Mouse (Mus musculus): ENCODE measurements around the gene Med4.

Med4 gene

GRCm38 (mm10) chr14:73509765-73510423, at the start of gene Med4:
TSS of gene Med4 (plus strand) at chr14:73510025.
- peak; percentile 83 for DNase-seq (ENCODE audit: low read depth, low spot score)

GRCm38 (mm10) chr14:73460514-73461134, 49.2 kb upstream of the Med4 start:
- DNase-seq (ENCODE audit: low read depth, low spot score) = no peak

- no peak for DNase-seq (ENCODE audit: low read depth, low spot score)
These were observed 47.6 kb upstream of the Med4 start for GRCm38 (mm10) chr14:73462211-73462610.

GRCm38 (mm10) chr14:73467697-73468096, 42.1 kb upstream of the Med4 start:
- DNase-seq (ENCODE audit: low read depth, low spot score) = no peak

- peak; percentile 56 for DNase-seq (ENCODE audit: low read depth, low spot score)
These were observed 40.3 kb upstream of the Med4 start for GRCm38 (mm10) chr14:73469506-73469905.

DNA sequence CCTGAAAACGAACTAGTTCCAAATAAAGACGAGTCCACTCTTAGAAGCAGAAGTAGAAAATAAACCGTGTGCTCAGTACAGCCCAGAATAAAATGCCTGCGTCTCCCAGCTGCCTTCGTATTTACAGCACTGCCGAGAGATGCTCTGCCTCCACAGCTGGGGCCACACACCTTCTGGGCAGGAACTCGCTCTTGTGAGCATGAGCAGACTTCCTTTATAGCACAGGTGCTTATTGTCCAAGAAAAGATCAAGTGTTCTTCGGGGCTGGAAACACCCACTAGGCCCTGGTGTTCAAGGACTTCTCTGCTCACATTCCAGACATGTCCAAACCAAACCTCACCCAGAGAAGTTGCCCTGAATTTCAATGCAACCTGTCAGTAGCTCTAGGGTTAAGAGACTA, 39.2 kb upstream of the Med4 start:
- no peak for DNase-seq (ENCODE audit: low read depth, low spot score)

GRCm38 (mm10) chr14:73472205-73472604, 37.6 kb upstream of the Med4 start:
- no peak for DNase-seq (ENCODE audit: low read depth, low spot score)

DNA sequence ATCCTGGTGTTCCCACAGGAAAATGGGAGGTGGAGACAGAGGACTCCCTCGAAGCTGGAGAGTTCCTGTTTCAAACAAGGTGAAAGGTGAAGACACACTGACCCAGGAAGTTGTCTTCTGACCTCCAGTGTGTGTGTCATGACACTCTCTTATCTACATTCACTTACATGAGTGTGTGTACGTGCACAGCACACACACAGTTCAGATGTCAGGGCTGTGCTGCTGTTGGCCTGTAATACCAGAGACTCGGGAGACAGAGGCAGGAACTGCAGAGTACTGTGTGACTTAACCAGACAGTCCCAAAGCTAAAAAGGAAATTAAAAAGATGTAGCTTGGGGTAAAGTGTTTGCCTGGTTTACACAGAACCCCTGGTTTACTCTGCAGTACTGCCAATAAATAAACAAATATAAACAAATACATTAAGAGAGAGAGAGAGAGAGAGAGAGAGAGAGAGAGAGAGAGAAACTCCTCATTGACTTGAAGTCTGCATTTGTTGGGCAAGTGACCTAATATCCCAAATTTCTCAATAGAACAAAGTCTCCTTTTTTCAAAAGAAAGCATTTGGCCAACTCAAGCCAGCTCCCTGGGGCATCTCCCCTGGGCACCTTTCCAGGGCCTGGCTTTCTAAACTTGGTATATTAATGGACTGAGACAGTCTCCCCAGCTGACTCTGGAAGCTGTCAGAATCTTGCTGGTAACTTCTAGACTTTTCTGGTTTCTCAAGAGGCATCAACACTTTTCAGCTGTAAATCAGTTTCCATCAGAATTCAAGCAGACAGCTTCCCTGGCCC, 36.0 kb upstream of the Med4 start:
- DNase-seq (ENCODE audit: low read depth, low spot score) = no peak

GRCm38 (mm10) chr14:73474636-73475093, 35.2 kb upstream of the Med4 start:
- DNase-seq (ENCODE audit: low read depth, low spot score) = no peak

GRCm38 (mm10) chr14:73475506-73475905, 34.3 kb upstream of the Med4 start:
- DNase-seq (ENCODE audit: low read depth, low spot score) = no peak

DNA sequence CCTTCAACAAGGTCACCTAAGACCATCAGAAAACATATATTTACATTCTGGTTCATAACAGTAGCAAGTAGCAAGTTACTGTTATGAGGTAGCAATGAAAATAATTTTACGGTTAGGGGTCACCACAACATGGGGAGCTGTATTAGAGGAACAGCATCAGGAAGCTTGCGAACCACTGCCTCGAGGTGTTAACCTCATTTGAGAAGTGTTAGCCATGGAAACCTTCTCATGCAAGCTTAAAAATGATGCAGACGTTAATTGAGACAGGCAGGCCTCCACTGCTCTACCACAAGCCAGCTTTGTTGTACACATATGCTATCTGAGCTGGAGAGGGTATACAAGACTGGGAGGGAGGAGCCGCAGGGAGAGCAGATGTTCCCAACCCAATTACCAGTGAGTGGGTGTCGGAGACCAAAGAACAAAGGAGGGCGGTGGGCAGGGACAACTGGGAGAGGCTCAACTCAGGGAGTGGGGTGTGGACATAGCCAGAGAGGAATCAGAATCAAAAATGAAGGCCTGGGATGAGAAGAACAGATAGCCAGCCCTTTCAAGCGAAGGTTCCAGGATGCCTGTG, 33.4 kb upstream of the Med4 start:
- no peak for DNase-seq (ENCODE audit: low read depth, low spot score)

GRCm38 (mm10) chr14:73477077-73477476, 32.7 kb upstream of the Med4 start:
- DNase-seq (ENCODE audit: low read depth, low spot score) = no peak

DNA sequence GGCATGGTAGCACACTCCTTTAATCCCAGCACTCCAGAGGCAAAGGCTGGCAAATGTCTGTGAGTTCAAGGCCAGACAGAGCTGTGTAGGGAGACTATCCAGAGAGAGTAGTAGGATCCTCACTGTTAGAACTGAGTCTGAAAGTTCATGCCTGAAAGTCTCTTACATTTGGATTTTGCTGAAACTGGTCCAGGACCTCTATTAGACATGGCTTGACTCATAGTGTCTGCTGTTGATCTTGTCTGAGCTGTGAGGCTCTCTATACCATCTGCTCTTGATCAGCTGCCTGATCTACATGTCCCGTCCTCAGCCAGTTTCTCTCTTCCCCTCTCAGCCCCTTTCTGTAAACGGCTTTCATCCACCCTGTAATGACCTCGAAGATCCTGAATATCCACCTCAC, 31.5 kb upstream of the Med4 start:
- DNase-seq (ENCODE audit: low read depth, low spot score) = no peak

GRCm38 (mm10) chr14:73479771-73480170, 30.1 kb upstream of the Med4 start:
- DNase-seq (ENCODE audit: low read depth, low spot score) = no peak

DNA sequence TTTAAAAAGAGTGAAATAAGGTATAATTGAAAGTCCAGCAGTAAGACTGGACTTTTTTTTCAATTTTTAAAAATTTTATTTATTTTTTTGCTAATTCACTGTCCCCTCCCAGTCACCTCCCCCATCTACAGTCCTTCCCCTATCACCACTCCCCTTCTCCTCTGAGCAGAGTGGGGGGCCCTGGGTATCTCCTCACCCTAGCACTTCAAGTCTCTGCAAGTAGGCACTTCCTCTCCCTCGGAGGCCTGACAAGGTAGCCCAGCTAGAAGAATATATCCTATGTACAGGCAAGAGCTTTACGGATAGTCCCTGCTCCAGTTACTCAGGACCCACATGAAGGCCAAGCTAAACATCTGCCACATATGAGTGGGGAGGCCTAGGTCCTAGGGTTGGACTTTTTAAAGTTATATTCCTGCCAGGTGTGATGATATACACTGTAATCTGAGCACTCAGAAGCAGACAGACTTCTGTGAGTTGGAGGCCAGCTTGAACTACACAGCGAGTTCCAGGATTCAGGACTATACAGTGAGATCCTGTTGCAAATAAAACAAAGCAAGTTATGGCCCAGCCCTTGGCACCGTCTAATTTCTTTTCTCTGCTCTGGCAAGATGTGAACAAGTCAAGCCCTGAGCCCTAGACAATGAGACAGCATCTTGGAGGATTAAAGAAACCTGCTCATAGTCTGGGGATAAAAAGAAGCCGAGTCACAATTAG, 26.2 kb upstream of the Med4 start:
- no peak for DNase-seq (ENCODE audit: low read depth, low spot score)

DNA sequence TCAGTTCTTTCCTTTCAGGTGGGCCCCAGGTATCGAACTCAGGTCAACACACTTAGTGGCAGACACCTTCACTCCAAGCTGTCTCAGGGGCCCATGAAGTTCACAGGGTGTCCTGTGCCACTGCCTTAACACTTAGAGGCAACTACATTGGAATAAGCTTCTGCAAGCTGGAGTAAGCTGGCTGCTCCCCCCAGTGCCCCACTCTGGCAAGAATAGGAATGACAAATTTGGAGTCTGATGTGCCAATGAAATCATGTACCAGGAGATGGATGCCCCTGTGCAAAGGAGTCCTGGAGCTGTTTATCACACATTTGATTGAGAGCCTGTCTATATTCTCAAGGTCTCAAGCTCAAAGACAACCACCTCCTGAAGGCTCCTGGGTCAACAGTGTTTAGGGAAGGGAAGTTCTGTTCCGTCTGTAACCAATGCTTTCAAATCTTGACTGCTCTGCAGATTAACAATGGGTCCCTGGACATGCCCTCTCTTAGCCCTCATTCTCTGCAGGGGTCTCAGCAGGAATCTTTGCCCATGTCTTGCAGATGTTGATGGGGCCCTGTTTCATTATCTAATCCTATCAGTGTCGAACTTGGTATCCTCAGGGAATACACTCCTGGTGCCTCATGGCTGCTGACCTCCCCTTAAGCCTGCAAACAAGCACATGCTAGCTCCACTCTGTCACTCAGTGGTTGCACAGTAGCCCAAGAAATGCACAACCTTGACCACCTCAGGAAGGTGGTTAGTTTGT, 25.3 kb upstream of the Med4 start:
- DNase-seq (ENCODE audit: low read depth, low spot score) = no peak

DNA sequence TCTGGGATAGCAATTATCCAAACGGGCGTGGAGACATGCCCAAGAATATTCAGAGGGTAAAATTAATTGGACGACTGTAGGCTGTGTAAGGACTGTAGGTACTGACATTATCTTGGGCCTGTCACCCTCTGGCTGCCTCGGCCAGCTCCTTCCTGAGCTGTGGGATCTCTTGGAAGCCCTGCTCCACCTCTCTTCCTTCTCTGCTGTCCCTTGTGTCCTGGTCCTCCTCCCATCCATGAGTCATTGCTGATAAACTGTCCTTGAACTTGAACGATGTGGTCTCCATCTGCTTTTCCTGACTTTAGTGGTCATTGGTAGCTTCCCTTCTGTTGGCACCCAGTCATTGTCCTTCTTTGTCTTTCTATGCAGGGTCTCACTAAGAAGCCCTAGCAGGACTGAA, 23.2 kb upstream of the Med4 start:
- DNase-seq (ENCODE audit: low read depth, low spot score) = no peak

DNA sequence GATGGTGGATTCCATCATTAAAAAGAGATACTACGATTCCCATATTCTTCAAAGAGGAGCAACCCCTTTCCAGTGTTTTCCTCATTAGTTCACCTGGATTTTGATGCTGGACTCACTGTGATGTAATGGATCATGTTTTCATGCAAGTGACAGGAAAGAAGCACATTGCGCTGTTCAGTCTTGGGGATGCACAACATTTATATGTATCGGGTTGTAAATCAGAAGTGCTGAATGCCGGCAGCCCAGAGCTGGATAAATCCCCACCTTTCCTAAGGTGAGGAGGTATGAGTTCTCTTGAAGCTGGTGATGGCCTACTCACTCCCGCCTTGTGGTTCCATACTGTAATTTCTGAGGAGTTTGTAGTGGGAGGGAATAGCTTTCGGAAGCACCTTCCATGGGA, 16.5 kb upstream of the Med4 start:
- no peak for DNase-seq (ENCODE audit: low read depth, low spot score)

DNA sequence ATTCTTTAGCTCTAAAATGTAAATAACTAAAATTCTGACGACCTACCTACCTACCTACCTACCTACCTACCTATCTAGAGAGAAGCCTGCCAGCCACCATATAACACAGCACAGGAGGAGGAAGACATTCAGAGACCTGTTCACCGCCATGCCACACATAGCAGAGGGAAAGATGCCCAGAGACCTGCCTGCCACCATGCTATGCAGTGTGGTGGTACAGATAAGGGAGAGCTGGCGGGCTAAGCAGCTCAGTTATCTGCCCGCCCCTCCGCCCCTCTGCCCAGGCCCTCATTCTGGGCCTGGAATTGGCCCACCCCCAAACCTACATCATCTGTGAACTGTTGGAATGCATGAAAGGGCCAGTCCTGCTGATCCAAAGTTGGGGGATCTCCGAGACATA, 15.7 kb upstream of the Med4 start:
- no peak for DNase-seq (ENCODE audit: low read depth, low spot score)

- DNase-seq (ENCODE audit: low read depth, low spot score) = no peak
These were observed 14.1 kb upstream of the Med4 start for GRCm38 (mm10) chr14:73495753-73496152.

- no peak for DNase-seq (ENCODE audit: low read depth, low spot score)
These were observed 8.5 kb upstream of the Med4 start for GRCm38 (mm10) chr14:73501283-73501682.

Measured in brain, embryonic 18.5 days (tissue).